Mouse (Mus musculus) neural tube, embryonic 10.5 days (tissue): ENCODE results near the gene C2cd2l.
A peak's percentile ranks its signal among the peaks of the same experiment; 100 is the strongest.

ENCODE experiments used
- DNase-seq: peaks from one replicate; pipeline ENCODE4 v3.0.0-alpha.2; 2017; ENCODE audit warnings: low spot score; ENCODE audit errors: extremely low spot score

The C2cd2l gene

DNA sequence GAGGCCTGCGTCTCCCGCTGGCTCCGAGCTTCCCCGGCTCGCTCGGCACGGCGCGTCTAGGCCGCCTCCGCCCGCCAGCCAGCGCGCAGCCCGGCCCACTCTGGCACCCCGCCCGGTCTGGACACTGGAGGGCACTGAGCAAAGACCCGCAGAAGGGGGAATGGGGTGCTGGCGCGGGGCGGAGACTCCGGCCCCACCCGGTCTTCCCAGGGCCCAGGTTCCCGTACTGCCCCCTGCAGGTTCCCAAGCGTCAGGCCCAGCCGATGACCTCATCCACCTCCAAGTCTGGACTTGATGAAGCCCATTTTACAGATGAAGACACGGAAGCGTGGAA is 52.1 kb downstream of the C2cd2l start:
- DNase-seq, result peak; percentile 72

DNA sequence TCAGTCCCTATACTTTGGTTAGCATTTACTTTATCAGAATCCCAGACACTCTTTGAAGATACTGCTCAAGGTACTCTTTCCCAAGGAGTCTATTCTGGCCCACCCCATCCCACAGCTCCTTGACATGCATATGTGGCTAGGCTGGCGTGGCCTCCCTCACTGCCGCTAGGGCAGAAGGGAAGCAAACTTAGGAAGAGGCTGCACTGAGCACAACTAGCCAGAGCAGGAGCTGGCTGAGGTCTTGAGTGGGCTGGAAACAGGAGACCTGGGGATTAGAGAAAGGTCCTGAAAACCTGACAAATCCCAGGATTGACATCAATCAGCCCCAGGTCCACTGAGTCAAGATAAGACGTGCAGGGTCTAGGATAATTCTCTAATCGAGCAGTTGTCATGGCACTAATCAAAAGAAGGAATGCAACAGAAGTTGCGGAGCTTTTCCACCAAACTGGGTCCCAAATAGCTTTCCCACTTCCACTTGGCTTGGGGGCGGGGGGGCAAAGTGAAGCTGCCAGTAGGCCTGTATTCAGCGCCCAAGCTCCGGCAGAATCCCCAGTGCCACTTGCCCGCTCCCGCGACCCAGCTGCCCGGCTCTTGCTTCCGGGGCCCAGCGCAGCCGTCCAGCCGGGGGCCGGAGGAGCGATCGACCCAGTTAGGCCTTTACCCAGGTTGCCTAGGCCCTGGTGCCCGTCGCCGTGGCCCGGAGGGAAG is 52.6 kb downstream of the C2cd2l start:
- DNase-seq, result peak; percentile 30

DNA sequence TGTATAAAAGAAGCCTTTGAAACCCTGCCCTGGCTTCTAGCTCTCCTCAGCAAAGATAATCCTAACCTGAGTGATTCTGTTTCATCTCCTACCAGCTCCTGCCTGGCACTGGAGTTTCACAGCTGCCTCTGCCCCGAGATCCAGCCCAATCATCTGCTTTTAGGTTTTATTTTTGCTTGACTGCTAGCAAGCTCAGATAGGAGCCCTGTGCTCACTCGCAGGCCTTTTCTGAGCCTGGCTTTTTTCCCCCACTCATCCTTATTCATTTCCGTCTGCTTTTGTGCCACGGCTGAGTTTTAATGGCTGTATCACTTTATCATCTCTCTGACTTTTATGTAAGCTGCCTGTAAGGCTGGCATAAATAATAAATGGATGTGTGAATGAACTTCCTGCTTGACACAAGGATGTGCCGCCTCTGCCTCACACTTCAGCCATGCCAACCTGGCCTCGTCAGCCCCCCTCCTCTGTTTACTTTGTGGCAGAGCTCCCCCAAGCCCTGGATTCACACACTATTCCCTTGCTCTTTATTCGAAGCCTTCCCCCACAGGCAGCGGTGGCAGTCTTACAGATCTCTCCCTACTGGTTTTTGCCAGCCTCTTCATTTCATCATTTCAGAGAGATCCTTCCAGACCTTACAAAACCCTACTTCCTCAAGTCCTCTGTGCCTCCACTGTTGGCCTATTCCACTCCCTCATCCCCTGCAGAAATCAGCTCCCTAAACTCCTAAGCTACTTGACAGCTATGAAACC is 53.4 kb downstream of the C2cd2l start:
- no peak for DNase-seq

DNA sequence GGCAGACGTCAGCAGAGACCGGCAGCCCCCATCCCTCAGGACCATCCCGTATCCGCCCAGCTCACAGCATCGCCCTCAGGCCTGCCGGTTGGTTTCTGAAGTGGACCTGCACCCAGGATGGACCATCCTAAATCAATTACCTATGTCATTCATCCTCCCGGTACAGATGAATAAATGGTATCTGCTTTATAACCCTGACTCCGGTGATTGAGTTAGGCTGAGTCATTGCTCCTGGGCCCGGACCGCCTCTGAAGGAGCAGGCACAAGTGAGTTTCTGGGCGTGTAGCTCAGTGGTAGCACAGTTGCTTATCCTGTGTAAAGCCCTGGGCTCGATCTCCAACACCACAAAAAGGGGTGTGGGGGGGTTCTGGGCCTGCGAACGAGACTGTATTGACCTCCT is 58.7 kb downstream of the C2cd2l start:
- DNase-seq, result no peak
